Mouse (Mus musculus) forebrain, embryonic 13.5 days (tissue): ENCODE results near the gene B4gat1. TPM values are rescaled to one million over a fixed set of nuclear protein-coding genes. Genes with fewer than 3 reads are reported as not detected.
"Not testable (repeated sequence)": the region's sequence is repeated elsewhere in the genome, so short reads cannot be mapped to it uniquely, and the experiment has no call there.

Experiments used
- ATAC-seq: fragments of 200-750 bp; cut with Nextera tagmentation; 2 replicates; pipeline ENCODE4 v1.8.0; 2017
- H3K27ac ChIP-seq: fragments of 300-500 bp; sonication (generic); 2 replicates; pipeline ENCODE4 v1.5.1; 2015; ENCODE audit warnings: inconsistent platforms, mild to moderate bottlenecking, moderate library complexity
- H3K27me3 ChIP-seq: fragments of 300-500 bp; sonication (generic); 2 replicates; pipeline ENCODE4 v1.6.1; 2015; ENCODE audit warnings: mild to moderate bottlenecking, inconsistent platforms
- H3K36me3 ChIP-seq: fragments of 300-500 bp; sonication (generic); 2 replicates; pipeline ENCODE4 v1.6.1; 2015; ENCODE audit warnings: mild to moderate bottlenecking, inconsistent platforms; ENCODE audit not compliant: poor library complexity, severe bottlenecking
- H3K4me1 ChIP-seq: fragments of 300-500 bp; sonication (generic); 2 replicates; pipeline ENCODE4 v1.6.1; 2015; ENCODE audit warnings: inconsistent platforms
- H3K4me2 ChIP-seq: fragments of 300-500 bp; sonication (generic); 2 replicates; pipeline ENCODE4 v1.6.1; 2015; ENCODE audit warnings: inconsistent platforms, mild to moderate bottlenecking, moderate library complexity
- H3K4me3 ChIP-seq: fragments of 300-500 bp; sonication (generic); 2 replicates; pipeline ENCODE4 v1.5.1; 2015; ENCODE audit warnings: mild to moderate bottlenecking, inconsistent platforms
- H3K9ac ChIP-seq: fragments of 300-500 bp; sonication (generic); 2 replicates; pipeline ENCODE4 v1.6.1; 2015; ENCODE audit warnings: mild to moderate bottlenecking, inconsistent platforms
- H3K9me3 ChIP-seq: fragments of 300-500 bp; sonication (generic); replicated peaks from 2 replicates; pipeline ENCODE4 v1.6.1; 2016; ENCODE audit warnings: inconsistent platforms
- WGBS: fragments of 180-500 bp; shearing (Covaris S2); methylation state at CpG from one replicate; pipeline ENCODE4 v1.1.7; 2015; 5-methylcytosine and 5-hydroxymethylcytosine counted together
- polyA plus RNA-seq: library from polyadenylated mRNA; unstranded; fragments of >200 nt; fragmentation: Nextera tagmentation; extraction: Ambion mirVana; gene quantifications from 2 replicates; pipeline ENCODE4 v1.2.1, GENCODE M21; 2015

The B4gat1 gene
- polyA plus RNA-seq, 1 experiment from 2014 or later: 39.4 TPM

- no peak for ATAC-seq
- H3K36me3 ChIP-seq: no peaks in the 10 kb centered on the region
- H3K4me1 ChIP-seq: no peaks in the 10 kb centered on the region
- H3K9me3 ChIP-seq: no peaks in the 10 kb centered on the region
- H3K4me2 ChIP-seq: no peak overlapping the region
- WGBS: 92% methylated on average over 1 of the region's 1 CpGs
- no peak overlapping the region for H3K9ac ChIP-seq
- no peak overlapping the region for H3K4me3 ChIP-seq
- H3K27me3 ChIP-seq: peaks cover 57% of the 10 kb centered on the region
- no peak overlapping the region for H3K27ac ChIP-seq
Observed at GRCm38 (mm10) chr19:5079279-5079678, 40.7 kb downstream of the B4gat1 start.

GRCm38 (mm10) chr19:5082005-5082404 lies 43.4 kb downstream of the B4gat1 start:
- Histone ChIP-seq H3K4me2 (no peak overlapping the region), H3K27me3 (peaks cover 71% of the 10 kb centered on the region), H3K9me3 (no peaks in the 10 kb centered on the region), H3K36me3 (no peaks in the 10 kb centered on the region), H3K27ac (no peak overlapping the region), H3K9ac (no peak overlapping the region), H3K4me1 (peaks cover 11% of the 10 kb centered on the region; the same call in 1 of the 2 replicates), H3K4me3 (no peak overlapping the region)
- WGBS: 71% methylated on average over 18 of the region's 18 CpGs
- ATAC-seq: no peak

GRCm38 (mm10) chr19:5082596-5082995 lies 44.0 kb downstream of the B4gat1 start:
- peaks cover 71% of the 10 kb centered on the region for H3K27me3 ChIP-seq
- WGBS: 67% methylated on average over 24 of the region's 24 CpGs

GRCm38 (mm10) chr19:5083961-5084833 lies 45.6 kb downstream of the B4gat1 start:
- Histone ChIP-seq H3K4me3 (peak overlapping the region; percentile 52), H3K36me3 (no peaks in the 10 kb centered on the region), H3K4me1 (peaks cover 23% of the 10 kb centered on the region), H3K27me3 (peaks cover 71% of the 10 kb centered on the region), H3K9ac (no peak overlapping the region), H3K4me2 (peak overlapping the region; percentile 85), H3K27ac (no peak overlapping the region), H3K9me3 (no peaks in the 10 kb centered on the region)
- 82% methylated on average over 3 of the region's 3 CpGs for WGBS
- no peak for ATAC-seq

More at GRCm38 (mm10) chr19:5082596-5082995, 44.0 kb downstream of the B4gat1 start:
- Histone ChIP-seq H3K9ac (no peak overlapping the region), H3K4me2 (no peak overlapping the region), H3K36me3 (no peaks in the 10 kb centered on the region), H3K27ac (no peak overlapping the region), H3K4me3 (no peak overlapping the region), H3K4me1 (peaks cover 16% of the 10 kb centered on the region), H3K9me3 (no peaks in the 10 kb centered on the region)
- ATAC-seq: no peak

- Histone ChIP-seq H3K9ac (peak overlapping the region; percentile 73), H3K9me3 (no peaks in the 10 kb centered on the region), H3K4me2 (peak overlapping the region; percentile 85), H3K4me1 (peaks cover 28% of the 10 kb centered on the region), H3K27ac (no peak overlapping the region), H3K4me3 (peak overlapping the region; percentile 52), H3K36me3 (no peaks in the 10 kb centered on the region), H3K27me3 (peaks cover 68% of the 10 kb centered on the region)
- 9% methylated on average over 15 of the region's 15 CpGs for WGBS
- no peak for ATAC-seq
Observed at GRCm38 (mm10) chr19:5084834-5085144, 46.2 kb downstream of the B4gat1 start.

GRCm38 (mm10) chr19:5085145-5085863 lies 46.7 kb downstream of the B4gat1 start, which contains the start of gene Tmem151a:
Gene Tmem151a, minus strand, starts transcription at chr19:5085531.
- H3K9me3 ChIP-seq: no peaks in the 10 kb centered on the region
- H3K27ac ChIP-seq: no peak within 1 kb of the TSS
- H3K4me3 ChIP-seq: peak within 1 kb of the TSS; percentile 52
- H3K4me2 ChIP-seq: peak within 1 kb of the TSS; percentile 85
- H3K36me3 ChIP-seq: peaks cover 1% of the 10 kb centered on the region; the same call in 1 of the 2 replicates
- peak within 1 kb of the TSS; percentile 73 for H3K9ac ChIP-seq
- ATAC-seq: no peak
- peaks cover 28% of the 10 kb centered on the region for H3K4me1 ChIP-seq
- WGBS: 1% methylated on average over 62 of the region's 69 CpGs
- peaks cover 62% of the 10 kb centered on the region for H3K27me3 ChIP-seq

GRCm38 (mm10) chr19:5086533-5086932 lies 47.9 kb downstream of the B4gat1 start:
- peaks cover 28% of the 10 kb centered on the region for H3K4me1 ChIP-seq
- WGBS: 50% methylated on average over 4 of the region's 4 CpGs
- H3K9ac ChIP-seq, H3K4me3 ChIP-seq, H3K27ac ChIP-seq, ATAC-seq, H3K9me3 ChIP-seq, H3K4me2 ChIP-seq: not testable (repeated sequence)
- H3K27me3 ChIP-seq: peaks cover 50% of the 10 kb centered on the region
- peaks cover 14% of the 10 kb centered on the region for H3K36me3 ChIP-seq

GRCm38 (mm10) chr19:5087884-5088728 lies 49.5 kb downstream of the B4gat1 start, which contains the start of gene Yif1a:
Gene Yif1a, plus strand, starts transcription at chr19:5088538.
- Histone ChIP-seq H3K27me3 (peaks cover 34% of the 10 kb centered on the region), H3K36me3 (peaks cover 29% of the 10 kb centered on the region), H3K9ac (peak within 1 kb of the TSS; percentile 84), H3K4me2 (peak within 1 kb of the TSS; percentile 81), H3K9me3 (no peaks in the 10 kb centered on the region), H3K4me1 (peaks cover 31% of the 10 kb centered on the region), H3K4me3 (peak within 1 kb of the TSS; percentile 83), H3K27ac (peak within 1 kb of the TSS; percentile 76)
- ATAC-seq: peak; percentile 96
- under 1% methylated on average over 58 of the region's 58 CpGs for WGBS

GRCm38 (mm10) chr19:5089324-5089723 lies 50.7 kb downstream of the B4gat1 start:
- WGBS: 90% methylated on average over 4 of the region's 4 CpGs
- no peak overlapping the region for H3K27ac ChIP-seq
- peak overlapping the region; percentile 84; the same call in 1 of the 2 replicates for H3K9ac ChIP-seq
- peaks cover 22% of the 10 kb centered on the region for H3K27me3 ChIP-seq
- H3K9me3 ChIP-seq: no peaks in the 10 kb centered on the region
- peak overlapping the region; percentile 81 for H3K4me2 ChIP-seq
- H3K36me3 ChIP-seq: peaks cover 37% of the 10 kb centered on the region
- H3K4me3 ChIP-seq: peak overlapping the region; percentile 83
- peaks cover 42% of the 10 kb centered on the region for H3K4me1 ChIP-seq
- no peak for ATAC-seq
